Comparison of ENCODE assay signal across 10 mouse cellular contexts in the genomic region with DNA sequence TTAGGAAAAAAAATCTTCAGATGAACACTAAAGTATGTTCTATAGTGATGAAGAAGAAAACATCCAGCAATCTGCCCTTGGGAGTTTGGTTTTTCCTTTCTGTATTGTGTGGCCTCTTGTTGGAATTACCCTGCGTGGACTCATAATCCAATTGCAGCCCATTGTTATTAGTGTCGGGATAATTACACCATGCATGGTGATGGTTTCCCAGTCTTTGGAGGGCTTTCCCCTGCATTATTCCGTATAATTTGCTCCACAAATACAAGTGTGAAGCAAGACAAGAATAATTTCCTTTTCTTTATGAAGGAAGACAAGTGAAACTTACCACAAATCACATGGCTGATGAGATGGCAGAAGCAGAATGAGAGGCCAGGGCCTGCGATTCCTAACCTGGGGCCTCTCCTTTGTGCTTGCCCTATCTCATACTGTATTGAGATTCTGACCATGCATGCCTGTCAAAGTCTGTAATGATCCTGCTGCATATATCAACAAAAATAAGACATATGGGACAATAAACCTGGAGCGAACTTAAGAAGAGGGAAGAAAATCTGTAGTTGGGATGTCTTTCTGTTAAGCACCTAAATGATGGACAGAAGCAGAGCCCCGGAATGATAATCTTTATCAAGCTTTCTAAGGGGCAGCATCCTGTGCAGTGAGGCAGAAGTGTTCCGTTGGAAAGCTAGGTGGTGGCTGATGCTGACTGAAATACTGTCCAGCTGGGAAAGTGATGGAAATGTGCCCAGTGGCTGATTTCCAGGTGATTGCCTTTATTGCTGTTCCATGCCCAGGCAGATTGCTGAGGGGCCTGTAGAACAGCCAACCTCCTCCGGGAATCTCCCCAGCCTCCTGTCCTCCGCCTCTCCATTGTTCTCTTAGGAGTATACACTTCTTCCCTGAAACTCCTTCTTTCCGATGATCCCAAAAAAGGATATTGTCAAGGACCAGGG.
A peak's percentile ranks its signal among the peaks of the same experiment; 100 is the strongest.
DNase-seq lines count a peak whose midpoint lies in the region.
"Had no signal": no experiment of that assay in that cellular context is flagged by ENCODE, and none has a peak within 500 bp of the region (broad histone marks: within the 10 kb centered on the region; RNA-seq: fewer than 3 reads in every experiment).

No protein-coding gene starts in this region.

- DNase-seq in heart, adult 18-20 months: peak; percentile 11 to 22
- DNase-seq in heart, postnatal 25 days (ENCODE audit: low spot score): no peak
- peak; percentile 36 to 55 for DNase-seq in right cerebral cortex, postnatal 10 days (ENCODE audit: low spot score in 2 of 2)
- no peak for DNase-seq in right cerebral cortex, postnatal 36 days (ENCODE audit: low spot score in 2 of 2)
- peak; percentile 23 to 79 for DNase-seq in cerebellum, postnatal 4 days (ENCODE audit: low spot score in 2 of 2)
- DNase-seq in retina, postnatal 1 day: peak; percentile 74
- DNase-seq in embryo, embryonic 9.5 days (ENCODE audit: extremely low spot score): no peak
- no peak for DNase-seq in kidney, postnatal 14 days
- DNase-seq: liver, embryonic 13.5 days; thymus, adult 2 months had no signal

- intact Hi-C loops in heart, postnatal 25 days (cut with DNase I): no loop called here

Comparison
In these comparisons a context has a peak if more than half of its experiments do, and no peak if none do; other contexts are left out.
1. DNase-seq: peak in heart, adult 18-20 months (2 of 2), right cerebral cortex, postnatal 10 days (2 of 2), cerebellum, postnatal 4 days (2 of 2) and retina, postnatal 1 day (single experiment); none in heart, postnatal 25 days (single experiment), right cerebral cortex, postnatal 36 days (0 of 2), embryo, embryonic 9.5 days (single experiment) and kidney, postnatal 14 days (single experiment).